Mouse (Mus musculus) lung, postnatal 0 days (tissue): ENCODE data around the gene Ermp1.

Experiments
- CTCF ChIP-seq: IDR thresholded peaks from 2 replicates; pipeline ENCODE4 v1.5.1; 2016; ENCODE audit warnings: antibody characterized with exemption, mild to moderate bottlenecking
- EP300 ChIP-seq: IDR thresholded peaks from 2 replicates; pipeline ENCODE4 v1.6.1; 2016; ENCODE audit warnings: antibody characterized with exemption, mild to moderate bottlenecking, control low read depth

DNA sequence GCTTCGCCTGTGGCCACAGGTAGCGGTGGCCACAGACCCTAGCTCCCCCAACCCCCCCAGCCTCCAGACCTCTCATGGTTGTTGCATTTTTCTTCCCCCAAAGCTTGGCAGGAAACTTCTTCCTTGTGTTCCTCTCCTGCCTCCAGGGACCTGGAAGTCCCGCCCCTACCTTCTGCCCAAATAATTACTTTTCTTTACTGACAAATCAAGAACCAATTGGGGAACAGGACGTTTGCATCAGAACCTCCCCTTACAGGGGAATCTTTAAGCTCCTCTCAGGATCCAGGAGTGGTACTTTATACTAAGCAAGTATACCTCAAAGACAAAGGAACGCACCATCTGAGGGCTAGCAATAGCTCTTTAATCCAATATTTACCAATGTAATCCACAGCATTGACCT, 16.7 kb upstream of the Ermp1 start:
- TF ChIP-seq CTCF (no peak), EP300 (no peak)
